In genomic region chr2:28209653-28210052, GRCm38 (mm10) we compare ENCODE assay signal across 20 mouse cellular contexts. TPM values are rescaled to one million over a fixed set of nuclear protein-coding genes. Genes with fewer than 3 reads are reported as not detected.
DNase-seq lines count a peak whose midpoint lies in the region; ATAC-seq and TF ChIP-seq lines count a peak whose summit lies in the region.
"Had no signal": no experiment of that assay in that cellular context is flagged by ENCODE, and none has a peak within 500 bp of the region (broad histone marks: within the 10 kb centered on the region; RNA-seq: fewer than 3 reads in every experiment).

No protein-coding gene starts in this region.

- ATAC-seq in forebrain, embryonic 13.5 days, result no peak
- ATAC-seq in forebrain, embryonic 14.5 days, result no peak
- no peak for ATAC-seq in hindbrain, embryonic 15.5 days (ENCODE audit: low FRiP score, low read depth)
- ATAC-seq: forebrain, embryonic 16.5 days had no signal

- H3K4me3 ChIP-seq in forebrain, embryonic 13.5 days, result no peak overlapping the region
- no peak overlapping the region for H3K4me3 ChIP-seq in forebrain, embryonic 14.5 days (ENCODE audit: low read depth, low read length)
- H3K4me3 ChIP-seq in left cerebral cortex, adult 2 months, result peak overlapping the region; percentile 88
- no peak overlapping the region for H3K4me3 ChIP-seq in hindbrain, embryonic 15.5 days
- H3K4me3 ChIP-seq: embryonic facial prominence, embryonic 13.5 days; heart, embryonic 13.5 days; lung, embryonic 15.5 days; myocyte; stomach, embryonic 15.5 days had no signal

- peaks cover 7% of the 10 kb centered on the region for H3K36me3 ChIP-seq in forebrain, embryonic 13.5 days (ENCODE audit: poor library complexity, severe bottlenecking)
- H3K36me3 ChIP-seq in forebrain, embryonic 14.5 days (ENCODE audit: control insufficient read depth, insufficient read depth, low read length), result peaks cover 23% of the 10 kb centered on the region
- H3K36me3 ChIP-seq in hindbrain, embryonic 15.5 days, result no peaks in the 10 kb centered on the region; the same call in none of the 2 replicates
- H3K36me3 ChIP-seq: heart, embryonic 13.5 days; lung, embryonic 15.5 days; stomach, embryonic 15.5 days had no signal

- 72% methylated on average over 12 of the region's 12 CpGs for WGBS in forebrain, embryonic 13.5 days
- WGBS in forebrain, embryonic 14.5 days, result 64% methylated on average over 12 of the region's 12 CpGs
- 65% methylated on average over 12 of the region's 12 CpGs for WGBS in hindbrain, embryonic 15.5 days

- H3K4me2 ChIP-seq in forebrain, embryonic 13.5 days, result 0 out of 2 replicates have a peak overlapping the region, but pooled peaks have one; percentile 0
- H3K4me2 ChIP-seq in forebrain, embryonic 14.5 days (ENCODE audit: low read length), result no peak overlapping the region
- H3K4me2 ChIP-seq in hindbrain, embryonic 15.5 days, result peak overlapping the region; percentile 10; the same call in 1 of the 2 replicates
- H3K4me2 ChIP-seq: embryonic facial prominence, embryonic 13.5 days; heart, embryonic 13.5 days; lung, embryonic 15.5 days; stomach, embryonic 15.5 days had no signal

- no peak overlapping the region for H3K9ac ChIP-seq in forebrain, embryonic 13.5 days
- H3K9ac ChIP-seq in forebrain, embryonic 14.5 days (ENCODE audit: low read length), result no peak overlapping the region
- no peak overlapping the region for H3K9ac ChIP-seq in hindbrain, embryonic 15.5 days
- H3K9ac ChIP-seq: embryonic facial prominence, embryonic 13.5 days; heart, embryonic 13.5 days; liver, embryonic 14.5 days; lung, embryonic 15.5 days; stomach, embryonic 15.5 days had no signal

- DNase-seq in forebrain, embryonic 14.5 days (ENCODE audit: low spot score), result no peak
- DNase-seq in left cerebral cortex, adult 2 months (ENCODE audit: extremely low spot score in 1 of 2, low spot score in 2 of 2), result no peak
- no peak for DNase-seq in left cerebral cortex, postnatal 4 days
- peak; percentile 76 for DNase-seq in brain, adult 2 months (ENCODE audit: low read depth, low spot score)
- DNase-seq in thymus, postnatal 14 days, result no peak
- DNase-seq: B cell, adult 2 months; heart, adult 11 months; kidney, adult 9 months; lung, postnatal 4 days; right cerebral cortex, postnatal 25 days; thymus, adult 18-20 months had no signal

- H3K4me1 ChIP-seq in forebrain, embryonic 13.5 days, result peaks cover 66% of the 10 kb centered on the region
- peaks cover 24% of the 10 kb centered on the region for H3K4me1 ChIP-seq in forebrain, embryonic 14.5 days (ENCODE audit: control insufficient read depth, insufficient read depth, low read length)
- H3K4me1 ChIP-seq in hindbrain, embryonic 15.5 days (replicated peaks), result peaks cover 84% of the 10 kb centered on the region

- intact Hi-C loops in left cerebral cortex, adult 2 months (cut with DNase I), result loop anchor here (5.0 kb wide), 1 partner anchor 68 kb away; no protein-coding TSS in a partner anchor
- intact Hi-C loops in left cerebral cortex, postnatal 4 days (cut with DNase I), result no loop called here

- peaks cover 13% of the 10 kb centered on the region for H3K27me3 ChIP-seq in forebrain, embryonic 13.5 days
- no peaks in the 10 kb centered on the region for H3K27me3 ChIP-seq in forebrain, embryonic 14.5 days (replicated peaks; ENCODE audit: control insufficient read depth, insufficient read depth, low read length)
- H3K27me3 ChIP-seq in hindbrain, embryonic 15.5 days, result no peaks in the 10 kb centered on the region

- no peak overlapping the region for H3K27ac ChIP-seq in forebrain, embryonic 13.5 days
- H3K27ac ChIP-seq in forebrain, embryonic 14.5 days (ENCODE audit: low read depth, low read length), result no peak overlapping the region
- peak overlapping the region; percentile 91 for H3K27ac ChIP-seq in left cerebral cortex, adult 2 months
- H3K27ac ChIP-seq in hindbrain, embryonic 15.5 days (replicated peaks), result no peak overlapping the region; the same call in 1 of the 2 replicates
- H3K27ac ChIP-seq: embryonic facial prominence, embryonic 13.5 days; heart, embryonic 13.5 days; liver, embryonic 14.5 days; lung, embryonic 15.5 days; stomach, embryonic 15.5 days had no signal

- H3K9me3 ChIP-seq in forebrain, embryonic 13.5 days (replicated peaks), result no peaks in the 10 kb centered on the region
- no peaks in the 10 kb centered on the region for H3K9me3 ChIP-seq in forebrain, embryonic 14.5 days (replicated peaks; ENCODE audit: control insufficient read depth, low read length)
- no peaks in the 10 kb centered on the region for H3K9me3 ChIP-seq in hindbrain, embryonic 15.5 days
- H3K9me3 ChIP-seq: embryonic facial prominence, embryonic 13.5 days; heart, embryonic 13.5 days; lung, embryonic 15.5 days; stomach, embryonic 15.5 days had no signal

- TF ChIP-seq CTCF in left cerebral cortex, adult 2 months (IDR thresholded peaks at IDR 0.05), result no peak

RNA-seq across cellular contexts. Expression of gene Olfm1, which starts 16.9 kb away (rescaled TPM):
- 122 and 136 TPM in 2 replicates for polyA plus RNA-seq in forebrain, embryonic 13.5 days (2015; fragmentation: Nextera tagmentation; extraction: Ambion mirVana)
- 173 and 218 TPM in 2 replicates for polyA plus RNA-seq in forebrain, embryonic 14.5 days (2014; fragmentation: Nextera tagmentation; extraction: Ambion mirVana)
- 1,000 to 10,000 TPM; 1,521 to 1,595 TPM for total RNA-seq in left cerebral cortex, adult 2 months (2021)
- 100 to 1,000 TPM; 417 to 489 TPM for total RNA-seq in left cerebral cortex, postnatal 4 days (2021)
- polyA plus RNA-seq in hindbrain, embryonic 15.5 days (2015; fragmentation: Nextera tagmentation; extraction: Ambion mirVana), result 343 and 372 TPM in 2 replicates
